ENCODE assay signal across 8 mouse cellular contexts in genomic region chr5:112275021-112275804, GRCm38 (mm10). TPM values are rescaled to one million over a fixed set of nuclear protein-coding genes. Genes with fewer than 3 reads are reported as not detected.
DNase-seq lines count a peak whose midpoint lies in the region; ATAC-seq and TF ChIP-seq lines count a peak whose summit lies in the region.

No protein-coding gene starts in this region.

- ATAC-seq in neural tube, embryonic 11.5 days (ENCODE audit: insufficient read depth, low FRiP score, low TSS enrichment), result no peak
- ATAC-seq in limb, embryonic 14.5 days (ENCODE audit: low FRiP score, low read depth), result no peak
- ATAC-seq in stomach, embryonic 16.5 days (ENCODE audit: insufficient read depth, low FRiP score), result no peak

- no peak overlapping the region for H3K4me3 ChIP-seq in neural tube, embryonic 11.5 days (ENCODE audit: low read depth, low read length)
- H3K4me3 ChIP-seq in limb, embryonic 14.5 days (replicated peaks; ENCODE audit: low read length), result peak overlapping the region; percentile 80
- H3K4me3 ChIP-seq in stomach, embryonic 16.5 days (replicated peaks; ENCODE audit: low read length), result no peak overlapping the region

- H3K4me1 ChIP-seq in neural tube, embryonic 11.5 days (ENCODE audit: control insufficient read depth, insufficient read depth, low read length), result no peaks in the 10 kb centered on the region
- H3K4me1 ChIP-seq in limb, embryonic 14.5 days (ENCODE audit: control insufficient read depth, insufficient read depth, low read length), result peaks cover 18% of the 10 kb centered on the region
- H3K4me1 ChIP-seq in stomach, embryonic 16.5 days (ENCODE audit: control insufficient read depth, insufficient read depth, low read length), result peaks cover 33% of the 10 kb centered on the region

- no peaks in the 10 kb centered on the region for H3K27me3 ChIP-seq in neural tube, embryonic 11.5 days (ENCODE audit: control insufficient read depth, insufficient read depth, low read length)
- H3K27me3 ChIP-seq in limb, embryonic 14.5 days (ENCODE audit: control insufficient read depth, insufficient read depth, low read length), result no peaks in the 10 kb centered on the region
- H3K27me3 ChIP-seq in stomach, embryonic 16.5 days (ENCODE audit: control insufficient read depth, insufficient read depth, low read length), result 0 out of 2 replicates have a peak, but pooled peaks cover 3% of the 10 kb centered on the region

- H3K36me3 ChIP-seq in neural tube, embryonic 11.5 days (ENCODE audit: control insufficient read depth, insufficient read depth, low read length), result no peaks in the 10 kb centered on the region
- H3K36me3 ChIP-seq in limb, embryonic 14.5 days (ENCODE audit: control insufficient read depth, insufficient read depth, low read length), result no peaks in the 10 kb centered on the region; the same call in 1 of the 2 replicates
- no peaks in the 10 kb centered on the region for H3K36me3 ChIP-seq in stomach, embryonic 16.5 days (ENCODE audit: control insufficient read depth, insufficient read depth, low read length)

- no peak overlapping the region for H3K9ac ChIP-seq in neural tube, embryonic 11.5 days (ENCODE audit: low read length)
- H3K9ac ChIP-seq in limb, embryonic 14.5 days (ENCODE audit: low read depth, low read length, severe bottlenecking), result no peak overlapping the region
- H3K9ac ChIP-seq in stomach, embryonic 16.5 days (ENCODE audit: low read length), result peak overlapping the region; percentile 69; the same call in 1 of the 2 replicates

- intact Hi-C loops in left cerebral cortex, postnatal 10 days (cut with DNase I), result loop anchor here (5.0 kb wide), 1 partner anchor 47 kb away; no protein-coding TSS in a partner anchor

- DNase-seq in cerebellum, adult 11-12 months, result peak; percentile 58
- no peak for DNase-seq in cerebellum, postnatal 4 days (ENCODE audit: low spot score in 2 of 2)
- DNase-seq in neural tube, embryonic 11.5 days (ENCODE audit: low spot score), result no peak
- no peak for DNase-seq in neural tube, embryonic 10.5 days (ENCODE audit: extremely low spot score, low spot score)
- no peak for DNase-seq in limb, embryonic 14.5 days (ENCODE audit: low spot score)
- DNase-seq in right cerebral cortex, postnatal 4 days, result no peak
- DNase-seq in left cerebral cortex, postnatal 10 days (ENCODE audit: extremely low spot score in 1 of 2, low spot score in 2 of 2), result no peak

- 70% methylated on average over 4 of the region's 4 CpGs for WGBS in neural tube, embryonic 11.5 days
- WGBS in limb, embryonic 14.5 days, result 12% methylated on average over 4 of the region's 4 CpGs
- 42% methylated on average over 3 of the region's 4 CpGs for WGBS in stomach, embryonic 16.5 days

- H3K27ac ChIP-seq in neural tube, embryonic 11.5 days (ENCODE audit: low read depth, low read length), result no peak overlapping the region
- no peak overlapping the region for H3K27ac ChIP-seq in limb, embryonic 14.5 days (replicated peaks; ENCODE audit: low read depth, low read length)
- no peak overlapping the region for H3K27ac ChIP-seq in stomach, embryonic 16.5 days (ENCODE audit: low read length)

- TF ChIP-seq POLR2A in limb, embryonic 14.5 days (IDR thresholded peaks at IDR 0.05; ENCODE audit: borderline replicate concordance, extremely low read depth, insufficient read depth, insufficient read length), result no peak

- H3K4me2 ChIP-seq in neural tube, embryonic 11.5 days (ENCODE audit: low read depth), result peak overlapping the region; percentile 70; the same call in 1 of the 2 replicates
- H3K4me2 ChIP-seq in limb, embryonic 14.5 days (replicated peaks; ENCODE audit: low read depth, low read length, severe bottlenecking), result peak overlapping the region; percentile 68
- H3K4me2 ChIP-seq in stomach, embryonic 16.5 days (ENCODE audit: low read depth, low read length), result peak overlapping the region; percentile 76

- H3K9me3 ChIP-seq in neural tube, embryonic 11.5 days (ENCODE audit: control insufficient read depth, low read length), result no peaks in the 10 kb centered on the region
- H3K9me3 ChIP-seq in limb, embryonic 14.5 days (ENCODE audit: control insufficient read depth, low read length), result no peaks in the 10 kb centered on the region
- no peaks in the 10 kb centered on the region for H3K9me3 ChIP-seq in stomach, embryonic 16.5 days (replicated peaks; ENCODE audit: control insufficient read depth, low read length)

RNA-seq across cellular contexts. Expression of gene Tpst2, which starts 1.3 kb away (rescaled TPM):
- polyA plus RNA-seq in neural tube, embryonic 11.5 days (2014; fragmentation: Nextera tagmentation; extraction: Ambion mirVana), result 28.6 and 30.0 TPM in 2 replicates
- polyA plus RNA-seq in limb, embryonic 14.5 days (2012; rRNA removed), result 37.0 and 41.4 TPM in 2 replicates
- polyA plus RNA-seq in limb, embryonic 14.5 days (2014; fragmentation: Nextera tagmentation; extraction: Ambion mirVana), result 39.7 and 46.5 TPM in 2 replicates
- 40.0 and 43.0 TPM in 2 replicates for polyA plus RNA-seq in stomach, embryonic 16.5 days (2015; fragmentation: Nextera tagmentation; extraction: Ambion mirVana)
- 10 to 100 TPM; 34.4 to 34.6 TPM for total RNA-seq in left cerebral cortex, postnatal 10 days (2021)

RNA-seq across cellular contexts. Expression of gene Crybb1, which starts 19.6 kb away (rescaled TPM):
- 0.53 and 0.90 TPM in 2 replicates for polyA plus RNA-seq in neural tube, embryonic 11.5 days (2014; fragmentation: Nextera tagmentation; extraction: Ambion mirVana)
- polyA plus RNA-seq in limb, embryonic 14.5 days (2012; rRNA removed), result 0.50 and 0.54 TPM in 2 replicates
- polyA plus RNA-seq in limb, embryonic 14.5 days (2014; fragmentation: Nextera tagmentation; extraction: Ambion mirVana), result 1.9 and 2.2 TPM in 2 replicates
- polyA plus RNA-seq in stomach, embryonic 16.5 days (2015; fragmentation: Nextera tagmentation; extraction: Ambion mirVana), result 4.0 and 4.1 TPM in 2 replicates
- total RNA-seq in left cerebral cortex, postnatal 10 days (2021), result 10 to 100 TPM in 1 of 2 experiments, 1 to 10 TPM in 1; 10.0 to 12.1 TPM

RNA-seq across cellular contexts. Expression of gene Cryba4, which starts 22.9 kb away (rescaled TPM):
- 0.53 and 1.3 TPM in 2 replicates for polyA plus RNA-seq in neural tube, embryonic 11.5 days (2014; fragmentation: Nextera tagmentation; extraction: Ambion mirVana)
- polyA plus RNA-seq in limb, embryonic 14.5 days (2012; rRNA removed), result 1.2 and 2.3 TPM in 2 replicates
- 1.8 and 2.1 TPM in 2 replicates for polyA plus RNA-seq in limb, embryonic 14.5 days (2014; fragmentation: Nextera tagmentation; extraction: Ambion mirVana)
- polyA plus RNA-seq in stomach, embryonic 16.5 days (2015; fragmentation: Nextera tagmentation; extraction: Ambion mirVana), result 1.6 and 1.9 TPM in 2 replicates
- 1 to 10 TPM in 1 of 2 experiments, under 1 TPM in 1; 0.67 to 1.5 TPM for total RNA-seq in left cerebral cortex, postnatal 10 days (2021)

RNA-seq across cellular contexts. Expression of gene Tfip11, which starts 50.9 kb away (rescaled TPM):
- 30.6 and 32.9 TPM in 2 replicates for polyA plus RNA-seq in neural tube, embryonic 11.5 days (2014; fragmentation: Nextera tagmentation; extraction: Ambion mirVana)
- 33.4 and 35.2 TPM in 2 replicates for polyA plus RNA-seq in limb, embryonic 14.5 days (2012; rRNA removed)
- 23.1 and 25.9 TPM in 2 replicates for polyA plus RNA-seq in limb, embryonic 14.5 days (2014; fragmentation: Nextera tagmentation; extraction: Ambion mirVana)
- 27.6 and 28.0 TPM in 2 replicates for polyA plus RNA-seq in stomach, embryonic 16.5 days (2015; fragmentation: Nextera tagmentation; extraction: Ambion mirVana)
- 10 to 100 TPM; 33.0 to 34.9 TPM for total RNA-seq in left cerebral cortex, postnatal 10 days (2021)
